ENCODE assay signal across 21 mouse cellular contexts in the genomic region with DNA sequence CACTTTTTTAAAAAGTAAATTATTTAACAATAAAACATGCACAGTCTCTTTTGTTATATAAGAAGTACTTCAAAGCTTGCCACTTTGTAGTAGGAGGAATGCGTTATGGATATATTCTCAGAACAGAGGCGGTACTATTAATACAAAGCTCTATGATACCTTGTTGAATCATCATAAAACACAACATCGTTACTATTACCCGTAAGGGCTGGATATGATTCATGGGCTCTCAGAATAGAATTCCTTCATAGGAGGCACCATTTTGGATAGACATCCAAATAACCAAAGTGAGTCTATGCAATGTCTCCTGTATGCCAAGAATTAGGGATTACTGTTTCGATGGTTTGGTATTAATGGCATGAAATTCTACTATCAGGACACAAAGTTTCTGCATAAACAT.
DNase-seq lines count a peak whose midpoint lies in the region; ATAC-seq and TF ChIP-seq lines count a peak whose summit lies in the region.
"Had no signal": no experiment of that assay in that cellular context is flagged by ENCODE, and none has a peak within 500 bp of the region (broad histone marks: within the 10 kb centered on the region; RNA-seq: fewer than 3 reads in every experiment).

No protein-coding gene starts in this region.

- peaks cover 5% of the 10 kb centered on the region for H3K4me1 ChIP-seq in hindbrain, embryonic 16.5 days (ENCODE audit: control insufficient read depth, insufficient read depth, low read depth, low read length)
- H3K4me1 ChIP-seq: embryonic facial prominence, embryonic 15.5 days had no signal

- no peak for ATAC-seq in hindbrain, embryonic 16.5 days
- ATAC-seq: activated CD4-positive, CD25-positive, alpha-beta regulatory T cell, adult 4 months; forebrain, embryonic 13.5 days; forebrain, embryonic 15.5 days; Patski had no signal

- H3K4me3 ChIP-seq in left cerebral cortex, adult 2 months: no peak overlapping the region
- no peak overlapping the region for H3K4me3 ChIP-seq in hindbrain, embryonic 16.5 days (ENCODE audit: low read length)
- H3K4me3 ChIP-seq: embryonic facial prominence, embryonic 13.5 days; embryonic facial prominence, embryonic 15.5 days; forebrain, embryonic 13.5 days; forebrain, embryonic 15.5 days had no signal

- no peaks in the 10 kb centered on the region for H3K27me3 ChIP-seq in hindbrain, embryonic 16.5 days (replicated peaks; ENCODE audit: control insufficient read depth, insufficient read depth, low read length)
- H3K27me3 ChIP-seq: embryonic facial prominence, embryonic 13.5 days; embryonic facial prominence, embryonic 15.5 days; forebrain, embryonic 13.5 days; forebrain, embryonic 15.5 days; Patski had no signal

- H3K27ac ChIP-seq in left cerebral cortex, adult 2 months: peak overlapping the region; percentile 37; the same call in 1 of the 2 replicates
- no peak overlapping the region for H3K27ac ChIP-seq in hindbrain, embryonic 16.5 days (ENCODE audit: low read depth, low read length)
- H3K27ac ChIP-seq: embryonic facial prominence, embryonic 13.5 days; embryonic facial prominence, embryonic 15.5 days; forebrain, embryonic 13.5 days; forebrain, embryonic 15.5 days had no signal

- H3K9ac ChIP-seq in hindbrain, embryonic 16.5 days (ENCODE audit: low read depth, low read length): no peak overlapping the region
- H3K9ac ChIP-seq: embryonic facial prominence, embryonic 13.5 days; embryonic facial prominence, embryonic 15.5 days; forebrain, embryonic 13.5 days; forebrain, embryonic 15.5 days had no signal

- no peak for TF ChIP-seq CTCF in left cerebral cortex, adult 2 months (IDR thresholded peaks at IDR 0.05)

- intact Hi-C loops in left cerebral cortex, adult 2 months (cut with DNase I): loop anchor here (1.0 to 10.0 kb wide), 3 partner anchors 15 to 459 kb away; no protein-coding TSS in a partner anchor
- intact Hi-C loops in left cerebral cortex, postnatal 36 days (cut with DNase I): loop anchor here (10.0 kb wide), 1 partner anchor 199 kb away; no protein-coding TSS in a partner anchor

- no peaks in the 10 kb centered on the region for H3K9me3 ChIP-seq in hindbrain, embryonic 16.5 days (ENCODE audit: control insufficient read depth, low read length)
- H3K9me3 ChIP-seq: embryonic facial prominence, embryonic 13.5 days; embryonic facial prominence, embryonic 15.5 days; forebrain, embryonic 13.5 days; forebrain, embryonic 15.5 days had no signal

- no peaks in the 10 kb centered on the region for H3K36me3 ChIP-seq in hindbrain, embryonic 16.5 days (ENCODE audit: control insufficient read depth, insufficient read depth, low read length)
- H3K36me3 ChIP-seq: embryonic facial prominence, embryonic 13.5 days; embryonic facial prominence, embryonic 15.5 days; forebrain, embryonic 15.5 days had no signal

- H3K4me2 ChIP-seq in hindbrain, embryonic 16.5 days (ENCODE audit: low read length): no peak overlapping the region
- H3K4me2 ChIP-seq: embryonic facial prominence, embryonic 13.5 days; embryonic facial prominence, embryonic 15.5 days; forebrain, embryonic 13.5 days; forebrain, embryonic 15.5 days had no signal

- DNase-seq in left cerebral cortex, adult 2 months (ENCODE audit: extremely low spot score in 1 of 2, low spot score in 2 of 2): no peak
- no peak for DNase-seq in left cerebral cortex, postnatal 36 days (ENCODE audit: low spot score in 2 of 2)
- peak; percentile 54 for DNase-seq in brain, adult 2 months (ENCODE audit: low read depth, low spot score)
- DNase-seq in telencephalon, adult 2 months (ENCODE audit: low read depth, low spot score): peak; percentile 60
- no peak for DNase-seq in adrenal gland, postnatal 4 days (ENCODE audit: low spot score in 2 of 2)
- DNase-seq: adrenal gland, adult 8-10 months; adrenal gland, postnatal 14 days; adrenal gland, postnatal 36 days; cerebellum, adult 11-12 months; cerebellum, adult 2 months; cerebellum, adult 9-11 months; cerebellum, postnatal 14 days; cerebellum, postnatal 36 days; embryo, embryonic 11 days had no signal

- WGBS in hindbrain, embryonic 16.5 days: 93% methylated on average over 5 of the region's 5 CpGs

Comparison
In these comparisons a context has a peak if more than half of its experiments do, and no peak if none do; other contexts are left out.
1. DNase-seq: peak in brain, adult 2 months (single experiment) and telencephalon, adult 2 months (single experiment); none in left cerebral cortex, adult 2 months (0 of 2), left cerebral cortex, postnatal 36 days (0 of 2) and adrenal gland, postnatal 4 days (0 of 2).